Mouse (Mus musculus) adrenal gland, postnatal 25 days (tissue): ENCODE results near the gene Ddc. TPM values are rescaled to one million over a fixed set of nuclear protein-coding genes. Genes with fewer than 3 reads are reported as not detected.

Source experiments
- DNase-seq: peaks from one replicate; pipeline ENCODE4 v3.0.0; 2021; ENCODE audit warnings: mixed read lengths
- total RNA-seq: library from RNA; stranded (reverse); gene quantifications from 2 replicates; pipeline ENCODE4 v1.2.3, GENCODE M21; 2021

Ddc gene
- total RNA-seq, 1 experiment from 2014 or later: 70.3 TPM

- DNase-seq: no peak
These were observed 7.6 kb upstream of the Ddc start for GRCm38 (mm10) chr11:11905518-11905917.

- DNase-seq: no peak
These were observed 7.1 kb upstream of the Ddc start for GRCm38 (mm10) chr11:11904995-11905394.

GRCm38 (mm10) chr11:11901509-11901908 lies 3.6 kb upstream of the Ddc start:
- DNase-seq: no peak

- DNase-seq: no peak
These were observed 552 bp upstream of the Ddc start for GRCm38 (mm10) chr11:11898496-11898895.

- no peak for DNase-seq
These were observed 2.5 kb downstream of the Ddc start for GRCm38 (mm10) chr11:11895479-11895878.

GRCm38 (mm10) chr11:11893769-11894168 lies 4.2 kb downstream of the Ddc start:
- DNase-seq: no peak

GRCm38 (mm10) chr11:11892993-11893602 lies 4.8 kb downstream of the Ddc start:
- no peak for DNase-seq

GRCm38 (mm10) chr11:11891832-11892231 lies 6.1 kb downstream of the Ddc start:
- no peak for DNase-seq

- DNase-seq: no peak
These were observed 7.7 kb downstream of the Ddc start for GRCm38 (mm10) chr11:11890139-11890741.

- no peak for DNase-seq
These were observed 9.2 kb downstream of the Ddc start for GRCm38 (mm10) chr11:11888727-11889126.

- no peak for DNase-seq
These were observed 9.9 kb downstream of the Ddc start for GRCm38 (mm10) chr11:11888051-11888450.

- no peak for DNase-seq
These were observed 11.4 kb downstream of the Ddc start for GRCm38 (mm10) chr11:11886403-11886998.

- no peak for DNase-seq
These were observed 12.0 kb downstream of the Ddc start for GRCm38 (mm10) chr11:11885921-11886320.

GRCm38 (mm10) chr11:11885246-11885643 lies 12.7 kb downstream of the Ddc start:
- DNase-seq: no peak

- no peak for DNase-seq
These were observed 13.3 kb downstream of the Ddc start for GRCm38 (mm10) chr11:11884533-11885245.

GRCm38 (mm10) chr11:11881783-11882155 lies 16.2 kb downstream of the Ddc start:
- no peak for DNase-seq

GRCm38 (mm10) chr11:11881026-11881782 lies 16.7 kb downstream of the Ddc start:
- DNase-seq: no peak

GRCm38 (mm10) chr11:11880351-11880750 lies 17.6 kb downstream of the Ddc start:
- no peak for DNase-seq

- DNase-seq: no peak
These were observed 18.3 kb downstream of the Ddc start for GRCm38 (mm10) chr11:11879699-11880002.

- DNase-seq: no peak
These were observed 18.8 kb downstream of the Ddc start for GRCm38 (mm10) chr11:11878981-11879698.

GRCm38 (mm10) chr11:11878278-11878980 lies 19.5 kb downstream of the Ddc start:
- DNase-seq: no peak
